Mouse (Mus musculus) heart, postnatal 0 days (tissue): ENCODE data around the gene Stxbp4.

Source experiments
- CTCF ChIP-seq: IDR thresholded peaks from 2 replicates; pipeline ENCODE4 v1.5.1; 2016; ENCODE audit warnings: antibody characterized with exemption, control low read depth, low read depth
- EP300 ChIP-seq: IDR thresholded peaks from 2 replicates; pipeline ENCODE4 v1.6.1; 2016; ENCODE audit warnings: antibody characterized with exemption, low read depth

GRCm38 (mm10) chr11:90575491-90576048 lies 62.3 kb downstream of the Stxbp4 start:
- TF ChIP-seq EP300, result no peak
- TF ChIP-seq CTCF, result no peak
